Mouse (Mus musculus): ENCODE data around the gene Efhc1. TPM values are rescaled to one million over a fixed set of nuclear protein-coding genes. Genes with fewer than 3 reads are reported as not detected.

Gene Efhc1
- polyA plus RNA-seq, 1 experiment, result 0.09 TPM

DNA sequence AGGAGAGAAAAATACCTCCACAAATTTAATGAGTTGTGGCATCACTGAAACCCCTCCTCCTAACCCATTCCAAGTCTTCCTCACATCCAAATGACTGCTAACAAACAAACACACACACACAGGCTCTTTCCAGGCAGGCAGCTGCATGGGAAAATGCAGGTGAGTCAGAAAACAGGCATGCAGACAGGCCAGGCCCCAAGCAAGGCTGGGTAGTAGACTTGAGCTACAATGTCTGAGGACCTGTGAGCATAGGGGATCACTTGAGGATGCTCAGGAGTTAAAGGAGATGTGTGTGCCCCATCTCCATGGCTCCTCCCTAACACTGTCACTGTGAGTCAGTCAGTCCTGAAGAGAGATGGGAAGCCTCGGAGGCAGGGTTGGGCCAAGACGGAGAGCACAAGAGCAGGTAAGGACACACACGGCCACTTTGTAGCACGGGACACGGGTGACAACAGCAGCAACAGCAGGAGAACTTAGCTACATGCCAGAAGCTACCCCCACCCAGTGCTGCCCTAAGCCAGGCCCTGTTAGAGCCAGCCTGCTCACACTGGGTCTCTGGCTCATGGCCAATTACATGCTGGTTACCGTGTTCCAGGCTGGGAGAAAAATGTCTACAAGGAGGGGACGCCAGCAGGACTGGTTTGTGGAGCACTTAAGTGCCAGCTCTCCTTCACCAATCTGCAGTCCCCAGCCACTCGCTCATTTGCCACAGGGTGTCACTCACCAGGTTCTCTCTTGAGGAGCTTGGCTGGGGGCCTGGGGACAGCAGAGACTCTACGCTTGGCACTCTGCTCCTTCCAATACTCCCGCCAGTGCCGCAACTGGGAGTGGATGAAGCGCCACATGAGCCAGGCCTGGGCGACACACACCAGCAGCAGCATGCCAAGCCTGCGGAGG is 51.1 kb downstream of the Efhc1 start:
- Histone ChIP-seq H3ac (ENCODE audit: control insufficient read depth, insufficient read length, low read depth) (no peak overlapping the region), H3K27me3 (ENCODE audit: control insufficient read depth, insufficient read depth, insufficient read length) (no peaks in the 10 kb centered on the region), H3K79me2 (ENCODE audit: control insufficient read depth, insufficient read depth) (no peaks in the 10 kb centered on the region), H3K79me3 (ENCODE audit: low read depth) (no peaks in the 10 kb centered on the region), H3K36me3 (ENCODE audit: control insufficient read depth, insufficient read depth) (peaks cover 4% of the 10 kb centered on the region), H3K4me3 (ENCODE audit: insufficient read depth, poor library complexity, severe bottlenecking) (no peak overlapping the region)
- no peak for TF ChIP-seq MYOD1 (IDR thresholded peaks at IDR 0.05; ENCODE audit: control insufficient read depth, insufficient read length, low read depth)
- no peak for TF ChIP-seq MAX (IDR thresholded peaks at IDR 0.05)
- no peak for TF ChIP-seq FOSL1 (IDR thresholded peaks at IDR 0.05; ENCODE audit: insufficient read depth, low read length, poor library complexity, severe bottlenecking)
- no peak for TF ChIP-seq MYOG (IDR thresholded peaks at IDR 0.05; ENCODE audit: control insufficient read depth, extremely low read depth, insufficient read length)
- TF ChIP-seq USF1 (IDR thresholded peaks at IDR 0.05; ENCODE audit: low read depth), result no peak
- no peak for TF ChIP-seq CEBPB (IDR thresholded peaks at IDR 0.05; ENCODE audit: low read depth)
- no peak for TF ChIP-seq CTCF (IDR thresholded peaks at IDR 0.05; ENCODE audit: control insufficient read depth, insufficient read depth, insufficient read length)

DNA sequence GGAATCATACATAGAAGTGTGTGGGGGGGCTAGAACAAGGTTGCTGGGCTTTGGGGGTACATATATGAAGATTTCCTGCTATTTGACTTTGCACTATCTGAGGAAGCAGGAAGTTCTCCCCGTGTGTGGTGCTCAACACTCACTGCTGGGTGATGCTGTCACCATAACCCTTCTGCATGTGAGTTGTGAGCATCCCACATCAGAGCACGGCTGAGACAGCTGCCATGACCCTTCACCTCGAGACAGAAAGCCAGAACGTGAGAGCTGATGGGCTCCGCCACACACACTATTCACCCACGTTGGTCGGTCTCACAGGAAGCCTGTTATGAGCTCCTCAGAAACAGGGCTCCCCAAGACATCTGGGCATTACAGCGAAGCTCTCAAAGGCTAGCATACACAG is 53.2 kb downstream of the Efhc1 start:
- Histone ChIP-seq H3K79me3 (ENCODE audit: low read depth) (no peaks in the 10 kb centered on the region), H3K36me3 (ENCODE audit: control insufficient read depth, insufficient read depth) (peaks cover 4% of the 10 kb centered on the region), H3ac (ENCODE audit: control insufficient read depth, insufficient read length, low read depth) (no peak overlapping the region), H3K4me3 (ENCODE audit: insufficient read depth, poor library complexity, severe bottlenecking) (no peak overlapping the region), H3K79me2 (ENCODE audit: control insufficient read depth, insufficient read depth) (no peaks in the 10 kb centered on the region), H3K27me3 (ENCODE audit: control insufficient read depth, insufficient read depth, insufficient read length) (no peaks in the 10 kb centered on the region)
- TF ChIP-seq USF1 (IDR thresholded peaks at IDR 0.05; ENCODE audit: low read depth) (no peak), MYOD1 (IDR thresholded peaks at IDR 0.05; ENCODE audit: control insufficient read depth, insufficient read length, low read depth) (no peak), CTCF (IDR thresholded peaks at IDR 0.05; ENCODE audit: control insufficient read depth, insufficient read depth, insufficient read length) (no peak), MAX (IDR thresholded peaks at IDR 0.05) (no peak), CEBPB (IDR thresholded peaks at IDR 0.05; ENCODE audit: low read depth) (no peak), FOSL1 (IDR thresholded peaks at IDR 0.05; ENCODE audit: insufficient read depth, low read length, poor library complexity, severe bottlenecking) (no peak), MYOG (IDR thresholded peaks at IDR 0.05; ENCODE audit: control insufficient read depth, extremely low read depth, insufficient read length) (no peak)

DNA sequence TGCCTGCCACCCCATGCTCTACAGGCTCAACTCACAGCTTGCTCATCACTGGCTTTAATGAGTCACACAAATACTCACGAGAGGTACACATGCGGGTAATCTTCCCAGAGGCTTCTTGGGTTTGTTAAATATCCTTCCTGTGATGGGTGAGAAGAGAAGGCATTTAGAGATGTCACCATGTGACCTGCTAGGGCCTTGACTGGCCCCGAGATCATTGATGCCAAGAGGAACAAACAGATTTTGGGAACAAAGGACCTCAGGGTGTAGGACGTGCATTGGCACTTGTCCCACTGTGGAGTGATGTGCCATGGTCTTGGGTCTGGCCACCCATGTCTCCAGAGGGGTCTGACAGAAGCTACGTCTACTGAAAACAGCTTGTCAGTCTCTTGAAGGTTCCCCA is 55.3 kb downstream of the Efhc1 start:
- H3K27me3 ChIP-seq (ENCODE audit: control insufficient read depth, insufficient read depth, insufficient read length), result no peaks in the 10 kb centered on the region
- H3K79me2 ChIP-seq (ENCODE audit: control insufficient read depth, insufficient read depth), result no peaks in the 10 kb centered on the region
- no peak overlapping the region for H3ac ChIP-seq (ENCODE audit: control insufficient read depth, insufficient read length, low read depth)
- no peak overlapping the region for H3K4me3 ChIP-seq (ENCODE audit: insufficient read depth, poor library complexity, severe bottlenecking)
- H3K79me3 ChIP-seq (ENCODE audit: low read depth), result no peaks in the 10 kb centered on the region
- TF ChIP-seq MYOG (IDR thresholded peaks at IDR 0.05; ENCODE audit: control insufficient read depth, extremely low read depth, insufficient read length), result no peak
- TF ChIP-seq USF1 (IDR thresholded peaks at IDR 0.05; ENCODE audit: low read depth), result peak; percentile 54
- peaks cover 4% of the 10 kb centered on the region for H3K36me3 ChIP-seq (ENCODE audit: control insufficient read depth, insufficient read depth)

GRCm38 (mm10) chr1:21007941-21008701 is 56.7 kb downstream of the Efhc1 start:
- peaks cover 8% of the 10 kb centered on the region for H3K36me3 ChIP-seq (ENCODE audit: control insufficient read depth, insufficient read depth)
- TF ChIP-seq USF1 (IDR thresholded peaks at IDR 0.05; ENCODE audit: low read depth) (no peak), CTCF (IDR thresholded peaks at IDR 0.05; ENCODE audit: control insufficient read depth, insufficient read depth, insufficient read length) (no peak), MYOG (IDR thresholded peaks at IDR 0.05; ENCODE audit: control insufficient read depth, extremely low read depth, insufficient read length) (no peak), CEBPB (IDR thresholded peaks at IDR 0.05; ENCODE audit: low read depth) (no peak), MAX (IDR thresholded peaks at IDR 0.05) (no peak), FOSL1 (IDR thresholded peaks at IDR 0.05; ENCODE audit: insufficient read depth, low read length, poor library complexity, severe bottlenecking) (no peak), MYOD1 (IDR thresholded peaks at IDR 0.05; ENCODE audit: control insufficient read depth, insufficient read length, low read depth) (no peak)
- H3K79me3 ChIP-seq (ENCODE audit: low read depth), result no peaks in the 10 kb centered on the region

DNA sequence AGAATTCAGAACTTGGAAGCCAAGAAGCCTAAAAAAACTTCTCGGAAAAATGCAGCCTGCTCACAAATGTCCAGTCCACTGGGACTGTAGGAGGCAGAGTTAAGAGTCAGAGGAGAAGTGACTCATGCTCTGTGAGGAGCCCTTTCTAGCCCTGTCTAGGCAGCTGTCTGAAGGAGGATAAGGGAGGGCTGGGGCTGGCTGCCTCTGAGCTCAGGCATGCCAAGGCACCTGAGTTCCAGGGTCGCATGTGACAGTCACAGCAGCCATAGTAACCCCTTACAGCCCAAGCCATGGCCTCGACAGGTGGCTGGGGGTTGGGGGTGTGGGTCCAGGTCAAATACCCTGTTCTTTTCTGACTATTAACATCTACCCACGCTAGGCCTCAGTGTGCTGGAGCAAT is 57.5 kb downstream of the Efhc1 start:
- H3ac ChIP-seq (ENCODE audit: control insufficient read depth, insufficient read length, low read depth), result no peak overlapping the region
- no peaks in the 10 kb centered on the region for H3K27me3 ChIP-seq (ENCODE audit: control insufficient read depth, insufficient read depth, insufficient read length)
- no peak overlapping the region for H3K4me3 ChIP-seq (ENCODE audit: insufficient read depth, poor library complexity, severe bottlenecking)
- H3K79me3 ChIP-seq (ENCODE audit: low read depth), result no peaks in the 10 kb centered on the region
- no peaks in the 10 kb centered on the region for H3K79me2 ChIP-seq (ENCODE audit: control insufficient read depth, insufficient read depth)
- H3K36me3 ChIP-seq (ENCODE audit: control insufficient read depth, insufficient read depth), result peaks cover 8% of the 10 kb centered on the region
- TF ChIP-seq MYOD1 (IDR thresholded peaks at IDR 0.05; ENCODE audit: control insufficient read depth, insufficient read length, low read depth) (peak; percentile 60), MYOG (IDR thresholded peaks at IDR 0.05; ENCODE audit: control insufficient read depth, extremely low read depth, insufficient read length) (no peak)

More at GRCm38 (mm10) chr1:21007941-21008701, 56.7 kb downstream of the Efhc1 start:
- H3ac ChIP-seq (ENCODE audit: control insufficient read depth, insufficient read length, low read depth), result no peak overlapping the region
- H3K27me3 ChIP-seq (ENCODE audit: control insufficient read depth, insufficient read depth, insufficient read length), result no peaks in the 10 kb centered on the region
- H3K79me2 ChIP-seq (ENCODE audit: control insufficient read depth, insufficient read depth), result no peaks in the 10 kb centered on the region
- H3K4me3 ChIP-seq (ENCODE audit: insufficient read depth, poor library complexity, severe bottlenecking), result no peak overlapping the region
